Mouse (Mus musculus) right cerebral cortex, postnatal 36 days (tissue): ENCODE data around the gene Gm281.
A peak's percentile ranks its signal among the peaks of the same experiment; 100 is the strongest.

Experiments
- DNase-seq, 2 experiments: peaks; one replicate each; pipeline ENCODE4 v3.0.0; 2022; ENCODE audit warnings: low spot score in 2 of 2, mixed read lengths in 1 of 2

Gene Gm281

DNA sequence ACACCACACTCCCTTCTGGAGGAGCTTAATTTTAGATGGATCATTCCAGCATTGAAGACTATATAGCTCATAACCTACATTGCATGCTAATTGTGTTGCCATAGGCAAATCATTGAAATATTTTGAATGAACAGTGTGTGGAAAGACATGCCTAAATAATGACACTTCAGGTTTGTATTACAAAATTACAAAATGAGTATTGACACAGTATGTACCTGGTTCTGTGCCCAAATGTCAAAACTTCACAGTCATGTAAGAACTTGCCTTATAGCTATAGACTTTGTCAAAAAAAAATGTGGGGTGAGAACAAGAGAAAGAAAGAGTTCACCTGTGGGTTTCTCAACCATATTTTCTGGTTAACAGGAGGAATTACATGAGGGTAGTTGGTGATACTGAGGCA lies 52.9 kb downstream of the Gm281 start:
- DNase-seq = no peak

DNA sequence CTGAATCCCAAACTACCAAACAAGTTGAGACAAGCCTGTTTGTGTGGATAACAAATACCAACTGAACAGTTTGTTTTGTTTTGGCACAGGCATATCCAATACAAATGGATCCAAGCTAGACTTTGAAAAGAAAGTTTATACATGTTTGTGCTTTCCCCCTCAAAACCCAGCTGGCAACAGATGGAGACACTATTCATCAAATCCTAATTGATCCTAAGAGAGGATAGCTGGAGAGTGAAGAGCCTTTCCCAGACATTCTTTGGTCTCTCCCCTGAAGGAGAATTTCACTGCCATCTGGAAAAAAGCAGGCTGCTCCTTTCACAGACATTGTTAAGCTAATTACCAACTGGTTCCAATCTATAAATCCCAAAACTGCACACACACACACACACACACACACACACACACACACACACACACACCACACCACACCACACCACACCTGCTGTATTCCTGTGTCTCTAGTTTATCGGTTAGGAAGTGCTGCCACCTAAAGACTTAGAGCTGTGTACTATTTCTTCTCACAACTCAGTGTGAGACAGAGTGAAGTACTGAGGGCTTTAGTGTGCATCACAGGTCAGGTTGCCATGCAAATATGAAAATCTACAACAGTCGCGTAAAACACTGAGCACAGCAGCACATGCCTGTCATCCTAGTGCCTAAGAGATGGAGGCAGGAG lies 101.3 kb downstream of the Gm281 start:
- DNase-seq = no peak

DNA sequence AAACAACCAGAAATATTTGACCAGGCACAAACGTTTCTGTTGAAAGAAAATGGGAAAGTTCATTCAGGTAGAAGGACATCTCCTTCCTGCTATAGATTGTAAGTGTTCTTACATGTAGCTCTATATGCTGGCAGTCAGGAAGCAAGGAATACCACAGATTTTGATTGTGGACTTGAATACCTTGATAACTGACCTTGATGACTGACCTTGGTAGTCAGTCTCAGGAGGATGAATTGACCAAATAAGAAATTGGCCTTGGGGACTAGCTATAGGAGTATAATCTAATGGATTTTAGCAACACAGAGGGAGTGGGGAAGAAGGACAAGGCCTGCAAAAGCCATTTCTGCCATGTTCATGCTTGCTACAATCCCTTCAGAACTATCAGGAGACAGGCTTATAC lies 123.8 kb downstream of the Gm281 start:
- no peak for DNase-seq

DNA sequence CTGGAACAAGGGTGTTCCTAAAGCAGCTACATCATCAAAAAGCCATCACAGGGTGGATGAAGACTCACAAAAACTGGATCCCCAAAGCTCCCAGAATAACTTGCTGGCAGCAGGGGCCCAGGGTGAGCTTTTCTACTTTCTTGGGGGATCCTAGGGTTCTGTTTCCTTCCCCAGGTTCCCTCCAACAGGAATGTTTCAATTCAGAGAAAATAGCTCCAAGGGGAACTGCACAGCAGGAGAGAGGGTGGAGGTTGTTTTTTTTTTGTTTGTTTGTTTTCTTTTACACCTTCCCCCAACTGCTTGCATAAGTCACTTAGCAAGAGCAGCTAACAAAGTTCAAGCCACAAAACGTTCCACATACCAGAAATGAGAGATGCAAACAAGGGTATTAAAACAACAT lies 124.3 kb downstream of the Gm281 start:
- DNase-seq = no peak

DNA sequence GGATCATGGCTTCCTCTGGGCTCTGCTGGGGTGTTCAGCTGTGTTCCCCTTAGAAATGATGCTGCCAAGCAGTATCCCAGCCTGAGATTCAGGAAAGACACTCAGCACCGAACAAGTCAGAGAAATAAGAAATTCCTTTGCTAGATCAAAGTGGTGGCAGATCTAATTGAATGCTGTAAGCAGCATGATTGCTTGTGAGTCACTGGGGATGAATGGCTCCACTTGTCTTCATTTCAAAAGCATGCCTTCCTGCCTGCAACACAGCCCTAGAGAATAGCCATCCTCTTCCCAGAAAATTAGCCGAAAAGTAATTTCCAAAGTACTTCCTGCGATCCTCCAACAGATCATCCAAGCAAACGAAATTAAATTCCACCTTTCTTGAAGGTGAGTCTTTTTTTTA lies 131.3 kb downstream of the Gm281 start:
- no peak for DNase-seq

DNA sequence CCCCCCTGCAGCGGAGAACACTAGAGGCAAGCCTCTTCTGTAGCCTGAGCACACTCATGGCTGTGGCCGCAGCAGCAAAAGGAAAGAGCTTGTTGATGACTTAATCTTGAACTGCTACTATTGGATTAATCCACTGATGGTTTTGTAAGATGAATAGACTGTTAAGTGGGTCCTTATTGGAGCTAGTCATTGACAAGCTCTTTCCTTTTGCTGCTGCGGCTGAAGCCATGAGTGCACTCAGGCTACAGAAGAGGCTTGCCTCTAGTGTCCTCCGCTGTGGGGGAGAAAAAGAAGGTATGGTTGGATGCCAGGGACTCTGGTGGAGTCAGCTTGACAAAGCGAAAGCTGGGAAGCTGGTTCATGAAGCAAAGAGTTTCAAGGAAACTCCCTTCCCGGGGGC lies 135.9 kb downstream of the Gm281 start:
- no peak for DNase-seq

DNA sequence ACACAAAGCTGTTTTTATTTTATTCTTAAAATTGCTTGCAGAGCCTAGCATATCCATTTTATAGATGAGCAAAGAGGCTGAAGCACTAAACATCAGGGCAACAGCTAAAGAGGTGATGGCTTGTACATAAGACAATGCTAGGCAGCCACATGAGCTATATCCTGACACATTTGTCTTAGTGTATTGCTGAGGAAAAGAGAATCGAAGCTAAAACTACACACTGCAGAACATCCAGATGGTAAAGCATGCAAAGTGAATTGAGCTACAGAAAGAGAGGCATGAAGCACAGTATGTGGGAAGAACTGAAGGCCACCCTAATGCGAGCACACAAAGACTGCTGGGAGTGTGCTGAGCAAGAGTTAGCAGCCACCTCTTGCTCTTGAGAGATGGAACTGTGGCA lies 143.1 kb downstream of the Gm281 start:
- DNase-seq = no peak

DNA sequence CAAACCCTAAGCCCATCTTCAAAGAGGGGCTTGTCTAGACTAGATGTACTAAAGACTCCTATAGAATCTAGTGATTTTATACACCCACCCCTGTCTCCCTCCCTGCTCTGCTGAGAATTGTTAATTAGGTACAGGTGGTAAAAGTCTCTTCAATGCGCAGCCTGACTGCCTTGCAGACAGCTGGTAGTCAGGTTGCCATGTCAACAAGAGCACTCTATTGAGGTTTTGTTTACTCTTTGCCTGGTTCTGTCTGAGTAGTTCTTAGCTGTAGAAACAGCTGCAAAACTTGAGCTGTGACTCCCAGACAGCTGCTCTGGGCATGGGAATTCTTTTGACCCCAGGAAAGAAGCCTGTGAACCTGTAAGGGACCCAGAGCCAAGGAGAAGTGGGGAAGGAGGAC lies 143.6 kb downstream of the Gm281 start:
- DNase-seq = peak in 1 of 2 experiments; percentile 5
